Comparison of ENCODE assay signal across 8 mouse cellular contexts in the genomic region with DNA sequence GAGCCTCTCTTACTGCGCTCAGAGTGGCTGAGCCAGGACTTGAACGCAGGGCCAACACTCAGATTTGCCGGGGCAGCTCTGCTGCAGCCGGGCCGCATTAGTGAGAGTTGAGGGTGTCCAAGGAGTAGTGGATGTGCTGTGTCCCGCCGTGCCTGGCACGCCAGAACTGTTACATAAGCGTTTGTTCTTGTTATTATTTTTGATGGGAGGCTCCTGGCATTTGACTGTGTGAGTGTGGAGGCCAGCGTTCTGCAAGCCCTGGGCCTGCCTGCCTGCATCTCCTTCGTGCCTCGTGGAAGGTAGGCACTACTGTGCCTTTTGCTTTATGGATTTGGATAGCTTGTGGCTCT. TPM values are rescaled to one million over a fixed set of nuclear protein-coding genes. Genes with fewer than 3 reads are reported as not detected.
DNase-seq lines count a peak whose midpoint lies in the region; ATAC-seq and TF ChIP-seq lines count a peak whose summit lies in the region.

No protein-coding gene starts in this region.

- no peak for TF ChIP-seq POLR2A in ES-Bruce4 (IDR thresholded peaks at IDR 0.05; ENCODE audit: insufficient read depth, low read length)
- TF ChIP-seq POLR2A in olfactory bulb, adult 2 months (IDR thresholded peaks at IDR 0.05; ENCODE audit: insufficient read depth, low read depth, low read length): no peak

- TF ChIP-seq CTCF in ES-Bruce4 (IDR thresholded peaks at IDR 0.05; ENCODE audit: low read depth, low read length): no peak
- TF ChIP-seq CTCF in olfactory bulb, adult 2 months (IDR thresholded peaks at IDR 0.05; ENCODE audit: insufficient read depth, low read depth, low read length): no peak

- WGBS in olfactory bulb, adult 2 months: 82% methylated on average over 12 of the region's 12 CpGs

- H3K9me3 ChIP-seq in ES-Bruce4 (replicated peaks; ENCODE audit: control insufficient read depth, insufficient read depth, low read length, poor library complexity, severe bottlenecking): no peaks in the 10 kb centered on the region

- no peak overlapping the region for H3K27ac ChIP-seq in ES-Bruce4 (ENCODE audit: insufficient read depth, low read length)
- no peak overlapping the region for H3K27ac ChIP-seq in olfactory bulb, adult 2 months (ENCODE audit: insufficient read depth, low read depth, low read length)

- peak overlapping the region; percentile 90 for H3K9ac ChIP-seq in ES-Bruce4 (ENCODE audit: low read depth, poor library complexity, severe bottlenecking)

- no peak for ATAC-seq in erythroid progenitor cell, adult 5-6 weeks (replicated peaks; ENCODE audit: low FRiP score, poor library complexity, severe bottlenecking)

- H3K4me3 ChIP-seq in ES-Bruce4 (ENCODE audit: low read depth, low read length): peak overlapping the region; percentile 19
- H3K4me3 ChIP-seq in olfactory bulb, adult 2 months (ENCODE audit: insufficient read depth, low read depth, low read length): peak overlapping the region; percentile 12; the same call in 1 of the 2 replicates

- DNase-seq in heart, adult 18-20 months: peak; percentile 80 to 84
- DNase-seq in heart, postnatal 4 days: no peak
- DNase-seq in gastrocnemius, adult 8-10 months (ENCODE audit: low spot score in 2 of 2): peak; percentile 68 to 81
- peak; percentile 58 for DNase-seq in layer of hippocampus, adult 9-11 months
- no peak for DNase-seq in retina, embryonic 14.5 days (ENCODE audit: low spot score)

- no peaks in the 10 kb centered on the region for H3K36me3 ChIP-seq in ES-Bruce4 (ENCODE audit: control insufficient read depth, insufficient read depth, low read length, poor library complexity, severe bottlenecking)

- TF ChIP-seq EP300 in ES-Bruce4 (IDR thresholded peaks at IDR 0.05; ENCODE audit: insufficient read depth, low read depth, low read length): no peak

- H3K4me1 ChIP-seq in ES-Bruce4 (ENCODE audit: control insufficient read depth, insufficient read depth, low read length): no peaks in the 10 kb centered on the region
- H3K4me1 ChIP-seq in olfactory bulb, adult 2 months (ENCODE audit: control insufficient read depth, insufficient read depth, low read length): peaks cover 31% of the 10 kb centered on the region

- no peaks in the 10 kb centered on the region for H3K27me3 ChIP-seq in ES-Bruce4 (ENCODE audit: control insufficient read depth, insufficient read depth, low read length, poor library complexity, severe bottlenecking)

RNA-seq across cellular contexts. Expression of a gene that starts 1.3 kb away (rescaled TPM):
- total RNA-seq in heart, adult 18-20 months (2021): 10 to 100 TPM; 22.0 to 23.0 TPM
- total RNA-seq in heart, postnatal 4 days (2021): 10 to 100 TPM; 41.1 to 41.6 TPM
- polyA plus RNA-seq in ES-Bruce4 (2011; ENCODE audit: insufficient read depth, insufficient read length, low read depth, missing spikeins): 41.9 and 45.6 TPM in 2 replicates
- total RNA-seq in gastrocnemius, adult 8-10 months (2022): 10 to 100 TPM; 11.8 to 13.1 (median 12.5) TPM
- 167 TPM in 1 of 2 replicates, not detected in the other for polyA plus RNA-seq in olfactory bulb, adult 2 months (2012; ENCODE audit: insufficient read depth, insufficient read length, low replicate concordance, missing spikeins)
- 23.9 and 27.0 TPM in 2 replicates for total RNA-seq in erythroid progenitor cell, adult 5-6 weeks (2015; ENCODE audit: low replicate concordance)
- total RNA-seq in erythroid progenitor cell, adult 5-6 weeks (2017; ENCODE audit: low replicate concordance): 16.9 and 19.5 TPM in 2 replicates

RNA-seq across cellular contexts. Expression of a gene that starts 2.2 kb away (rescaled TPM):
- 100 to 1,000 TPM; 127 to 160 TPM for total RNA-seq in heart, adult 18-20 months (2021)
- 10 to 100 TPM; 15.9 to 16.6 TPM for total RNA-seq in heart, postnatal 4 days (2021)
- polyA plus RNA-seq in ES-Bruce4 (2011; ENCODE audit: insufficient read depth, insufficient read length, low read depth, missing spikeins): 9.2 and 10.4 TPM in 2 replicates
- 100 to 1,000 TPM in 2 of 4 experiments, 10 to 100 TPM in 2; 75.3 to 167 (median 96.4) TPM for total RNA-seq in gastrocnemius, adult 8-10 months (2022)
- polyA plus RNA-seq in olfactory bulb, adult 2 months (2012; ENCODE audit: insufficient read depth, insufficient read length, low replicate concordance, missing spikeins): not detected in 2 replicates
- total RNA-seq in erythroid progenitor cell, adult 5-6 weeks (2015; ENCODE audit: low replicate concordance): 6.3 and 6.5 TPM in 2 replicates
- 4.4 and 8.4 TPM in 2 replicates for total RNA-seq in erythroid progenitor cell, adult 5-6 weeks (2017; ENCODE audit: low replicate concordance)

RNA-seq across cellular contexts. Expression of a gene that starts 29.6 kb away (rescaled TPM):
- 10 to 100 TPM in 1 of 2 experiments, 1 to 10 TPM in 1; 9.3 to 17.0 TPM for total RNA-seq in heart, adult 18-20 months (2021)
- total RNA-seq in heart, postnatal 4 days (2021): 10 to 100 TPM; 23.0 to 26.1 TPM
- 3.2 and 7.0 TPM in 2 replicates for polyA plus RNA-seq in ES-Bruce4 (2011; ENCODE audit: insufficient read depth, insufficient read length, low read depth, missing spikeins)
- 10 to 100 TPM in 2 of 4 experiments, 1 to 10 TPM in 2; 5.9 to 14.3 (median 9.0) TPM for total RNA-seq in gastrocnemius, adult 8-10 months (2022)
- not detected in 2 replicates for polyA plus RNA-seq in olfactory bulb, adult 2 months (2012; ENCODE audit: insufficient read depth, insufficient read length, low replicate concordance, missing spikeins)
- total RNA-seq in erythroid progenitor cell, adult 5-6 weeks (2015; ENCODE audit: low replicate concordance): not detected in 2 replicates
- not detected in 2 replicates for total RNA-seq in erythroid progenitor cell, adult 5-6 weeks (2017; ENCODE audit: low replicate concordance)

RNA-seq across cellular contexts. Expression of a gene that starts 59.0 kb away (rescaled TPM):
- 100 to 1,000 TPM; 119 to 126 TPM for total RNA-seq in heart, adult 18-20 months (2021)
- total RNA-seq in heart, postnatal 4 days (2021): 100 to 1,000 TPM; 131 to 137 TPM
- polyA plus RNA-seq in ES-Bruce4 (2011; ENCODE audit: insufficient read depth, insufficient read length, low read depth, missing spikeins): 189 and 193 TPM in 2 replicates
- 100 to 1,000 TPM; 163 to 176 (median 172) TPM for total RNA-seq in gastrocnemius, adult 8-10 months (2022)
- not detected in 2 replicates for polyA plus RNA-seq in olfactory bulb, adult 2 months (2012; ENCODE audit: insufficient read depth, insufficient read length, low replicate concordance, missing spikeins)
- 186 and 189 TPM in 2 replicates for total RNA-seq in erythroid progenitor cell, adult 5-6 weeks (2015; ENCODE audit: low replicate concordance)
- total RNA-seq in erythroid progenitor cell, adult 5-6 weeks (2017; ENCODE audit: low replicate concordance): 82.3 and 114 TPM in 2 replicates

Comparison
In these comparisons a context has a peak if more than half of its experiments do, and no peak if none do; other contexts are left out.
1. DNase-seq: peak in heart, adult 18-20 months (2 of 2), gastrocnemius, adult 8-10 months (2 of 2) and layer of hippocampus, adult 9-11 months (single experiment); none in heart, postnatal 4 days (single experiment) and retina, embryonic 14.5 days (single experiment).
2. RNA of a gene that starts 2.2 kb away (total RNA-seq): 127 to 160 TPM in heart, adult 18-20 months and 75.3 to 167 TPM in gastrocnemius, adult 8-10 months; 15.9 to 16.6 TPM in heart, postnatal 4 days and 4.4 to 8.4 TPM in erythroid progenitor cell, adult 5-6 weeks; every median in the first group is over 4 times any median in the second.
3. RNA of a gene that starts 29.6 kb away (total RNA-seq): 23.0 to 26.1 TPM in heart, postnatal 4 days, 9.3 to 17.0 TPM in heart, adult 18-20 months and 5.9 to 14.3 TPM in gastrocnemius, adult 8-10 months; not detected in erythroid progenitor cell, adult 5-6 weeks; every median in the first group is over 4 times any median in the second.